Mouse (Mus musculus) hindbrain, embryonic 14.5 days (tissue): Measurements from ENCODE around the gene Tmem179. TPM values are rescaled to one million over a fixed set of nuclear protein-coding genes. Genes with fewer than 3 reads are reported as not detected.
A peak's percentile ranks its signal among the peaks of the same experiment; 100 is the strongest.

Experiments
- ATAC-seq: fragments of 200-750 bp; cut with Nextera tagmentation; 2 replicates; pipeline ENCODE4 v1.8.0; 2017; ENCODE audit warnings: moderate number of reproducible peaks, mild to moderate bottlenecking, moderate TSS enrichment, moderate library complexity; ENCODE audit not compliant: low FRiP score
- DNase-seq: peaks from one replicate; pipeline ENCODE4 v3.0.0-alpha.2; 2015; ENCODE audit warnings: low spot score
- H3K27ac ChIP-seq: fragments of 300-500 bp; sonication (generic); 2 replicates; pipeline ENCODE4 v1.5.1; 2014; ENCODE audit warnings: mild to moderate bottlenecking, moderate library complexity
- H3K27me3 ChIP-seq: fragments of 300-500 bp; sonication (generic); 2 replicates; pipeline ENCODE4 v1.6.1; 2014; ENCODE audit warnings: mild to moderate bottlenecking, low read length, mixed read lengths; ENCODE audit not compliant: control insufficient read depth, insufficient read depth
- H3K36me3 ChIP-seq: fragments of 300-500 bp; sonication (generic); replicated peaks from 2 replicates; pipeline ENCODE4 v1.6.1; 2014; ENCODE audit not compliant: control insufficient read depth, insufficient read depth
- H3K4me1 ChIP-seq: fragments of 300-500 bp; sonication (generic); replicated peaks from 2 replicates; pipeline ENCODE4 v1.6.1; 2014; ENCODE audit warnings: antibody characterized with exemption, low read length, mixed read lengths; ENCODE audit not compliant: control insufficient read depth, insufficient read depth
- H3K4me2 ChIP-seq: fragments of 300-500 bp; sonication (generic); replicated peaks from 2 replicates; pipeline ENCODE4 v1.6.1; 2014; ENCODE audit warnings: mild to moderate bottlenecking, moderate library complexity
- H3K4me3 ChIP-seq: fragments of 300-500 bp; sonication (generic); replicated peaks from 2 replicates; pipeline ENCODE4 v1.5.1; 2014; ENCODE audit warnings: mild to moderate bottlenecking, low read length
- H3K9ac ChIP-seq: fragments of 300-500 bp; sonication (generic); 2 replicates; pipeline ENCODE4 v1.6.1; 2014
- H3K9me3 ChIP-seq: fragments of 300-500 bp; sonication (generic); 2 replicates; pipeline ENCODE4 v1.6.1; 2016; ENCODE audit warnings: low read length; ENCODE audit not compliant: control insufficient read depth
- WGBS: fragments of 180-500 bp; shearing (Covaris S2); extraction: QIAGEN DNeasy Blood & Tissue Kit; methylation state at CpG from one replicate; pipeline ENCODE4 v1.1.7; 2014; 5-methylcytosine and 5-hydroxymethylcytosine counted together
- polyA plus RNA-seq: library from polyadenylated mRNA; unstranded; fragments of >200 nt; fragmentation: Nextera tagmentation; extraction: Ambion mirVana; gene quantifications from 2 replicates; pipeline ENCODE4 v1.2.1, GENCODE M21; 2014

Tmem179 gene
- 64.6 and 72.2 TPM in 2 replicates for polyA plus RNA-seq

GRCm38 (mm10) chr12:112516697-112517337, at the start of gene Tmem179:
Gene Tmem179 (minus strand): TSS chr12:112516747.
- no peak within 1 kb of the TSS for H3K4me3 ChIP-seq
- no peak for ATAC-seq
- DNase-seq: peak; percentile 63
- no peaks in the 10 kb centered on the region for H3K36me3 ChIP-seq
- peak within 1 kb of the TSS; percentile 33 for H3K4me2 ChIP-seq
- peaks cover 14% of the 10 kb centered on the region for H3K4me1 ChIP-seq
- 14% methylated on average over 14 of the region's 14 CpGs for WGBS
- no peak within 1 kb of the TSS for H3K9ac ChIP-seq
- H3K27ac ChIP-seq: no peak within 1 kb of the TSS
- H3K9me3 ChIP-seq: no peaks in the 10 kb centered on the region
- H3K27me3 ChIP-seq: peaks cover 3% of the 10 kb centered on the region; the same call in 1 of the 2 replicates

- Histone ChIP-seq H3K4me1 (no peaks in the 10 kb centered on the region), H3K4me2 (no peak overlapping the region), H3K27ac (no peak overlapping the region), H3K9me3 (no peaks in the 10 kb centered on the region), H3K4me3 (no peak overlapping the region), H3K36me3 (no peaks in the 10 kb centered on the region), H3K27me3 (no peaks in the 10 kb centered on the region), H3K9ac (no peak overlapping the region)
- DNase-seq: no peak
- WGBS: 91% methylated on average over 6 of the region's 6 CpGs
- no peak for ATAC-seq
Measured at GRCm38 (mm10) chr12:112563011-112563410, 46.5 kb upstream of the Tmem179 start.

- ATAC-seq: no peak
Measured at GRCm38 (mm10) chr12:112562462-112562861, 45.9 kb upstream of the Tmem179 start.

GRCm38 (mm10) chr12:112561163-112561562, 44.6 kb upstream of the Tmem179 start:
- Histone ChIP-seq H3K4me1 (no peaks in the 10 kb centered on the region), H3K36me3 (no peaks in the 10 kb centered on the region), H3K9me3 (no peaks in the 10 kb centered on the region), H3K4me3 (no peak overlapping the region), H3K27ac (no peak overlapping the region), H3K4me2 (no peak overlapping the region), H3K9ac (no peak overlapping the region), H3K27me3 (no peaks in the 10 kb centered on the region)
- no peak for ATAC-seq
- DNase-seq: no peak
- WGBS: 62% methylated on average over 3 of the region's 3 CpGs

More at GRCm38 (mm10) chr12:112562462-112562861, 45.9 kb upstream of the Tmem179 start:
- WGBS: 84% methylated on average over 5 of the region's 5 CpGs
- Histone ChIP-seq H3K4me3 (no peak overlapping the region), H3K9me3 (no peaks in the 10 kb centered on the region), H3K9ac (no peak overlapping the region), H3K36me3 (no peaks in the 10 kb centered on the region), H3K4me2 (no peak overlapping the region), H3K27ac (no peak overlapping the region), H3K27me3 (no peaks in the 10 kb centered on the region), H3K4me1 (no peaks in the 10 kb centered on the region)
- no peak for DNase-seq

GRCm38 (mm10) chr12:112560176-112560797, 43.7 kb upstream of the Tmem179 start:
- DNase-seq (no peak), ATAC-seq (no peak)
- H3K9me3 ChIP-seq: no peaks in the 10 kb centered on the region
- no peaks in the 10 kb centered on the region for H3K27me3 ChIP-seq
- 49% methylated on average over 5 of the region's 5 CpGs for WGBS
- H3K4me1 ChIP-seq: no peaks in the 10 kb centered on the region
- H3K4me3 ChIP-seq: no peak overlapping the region
- no peak overlapping the region for H3K4me2 ChIP-seq
- no peak overlapping the region for H3K9ac ChIP-seq
- H3K27ac ChIP-seq: no peak overlapping the region
- no peaks in the 10 kb centered on the region for H3K36me3 ChIP-seq

- DNase-seq (no peak), ATAC-seq (no peak)
- no peaks in the 10 kb centered on the region for H3K27me3 ChIP-seq
- no peaks in the 10 kb centered on the region for H3K9me3 ChIP-seq
- no peaks in the 10 kb centered on the region for H3K4me1 ChIP-seq
- H3K27ac ChIP-seq: no peak overlapping the region
- H3K4me2 ChIP-seq: no peak overlapping the region
- 73% methylated on average over 6 of the region's 6 CpGs for WGBS
- no peak overlapping the region for H3K4me3 ChIP-seq
- no peak overlapping the region for H3K9ac ChIP-seq
- H3K36me3 ChIP-seq: no peaks in the 10 kb centered on the region
Measured at GRCm38 (mm10) chr12:112559671-112560070, 43.1 kb upstream of the Tmem179 start.

GRCm38 (mm10) chr12:112559231-112559630, 42.7 kb upstream of the Tmem179 start:
- DNase-seq: no peak
- Histone ChIP-seq H3K36me3 (no peaks in the 10 kb centered on the region), H3K9ac (no peak overlapping the region), H3K9me3 (no peaks in the 10 kb centered on the region), H3K27me3 (no peaks in the 10 kb centered on the region), H3K4me3 (no peak overlapping the region), H3K4me1 (no peaks in the 10 kb centered on the region), H3K27ac (no peak overlapping the region), H3K4me2 (no peak overlapping the region)
- ATAC-seq: no peak
- 42% methylated on average over 3 of the region's 3 CpGs for WGBS

- 76% methylated on average over 5 of the region's 5 CpGs for WGBS
- no peak for ATAC-seq
- Histone ChIP-seq H3K27me3 (no peaks in the 10 kb centered on the region), H3K9ac (no peak overlapping the region), H3K27ac (no peak overlapping the region), H3K4me1 (no peaks in the 10 kb centered on the region), H3K4me3 (no peak overlapping the region), H3K4me2 (no peak overlapping the region), H3K36me3 (no peaks in the 10 kb centered on the region), H3K9me3 (no peaks in the 10 kb centered on the region)
- DNase-seq: no peak
Measured at GRCm38 (mm10) chr12:112557219-112557618, 40.7 kb upstream of the Tmem179 start.

GRCm38 (mm10) chr12:112556531-112557060, 40.0 kb upstream of the Tmem179 start:
- H3K4me1 ChIP-seq: no peaks in the 10 kb centered on the region
- no peaks in the 10 kb centered on the region for H3K9me3 ChIP-seq
- DNase-seq: no peak
- no peak overlapping the region for H3K4me2 ChIP-seq
- H3K36me3 ChIP-seq: no peaks in the 10 kb centered on the region
- 67% methylated on average over 9 of the region's 9 CpGs for WGBS
- H3K27me3 ChIP-seq: no peaks in the 10 kb centered on the region
- H3K4me3 ChIP-seq: no peak overlapping the region
- H3K9ac ChIP-seq: no peak overlapping the region
- ATAC-seq: no peak
- H3K27ac ChIP-seq: no peak overlapping the region
